Mouse (Mus musculus) forelimb bud, embryonic 11.5 days (tissue): ENCODE results near the gene Npas1.
A peak's percentile ranks its signal among the peaks of the same experiment; 100 is the strongest.

ENCODE experiments used
- DNase-seq: peaks from one replicate; pipeline ENCODE4 v3.0.0-alpha.2; 2012; ENCODE audit warnings: low read depth, low spot score

Gene Npas1

DNA sequence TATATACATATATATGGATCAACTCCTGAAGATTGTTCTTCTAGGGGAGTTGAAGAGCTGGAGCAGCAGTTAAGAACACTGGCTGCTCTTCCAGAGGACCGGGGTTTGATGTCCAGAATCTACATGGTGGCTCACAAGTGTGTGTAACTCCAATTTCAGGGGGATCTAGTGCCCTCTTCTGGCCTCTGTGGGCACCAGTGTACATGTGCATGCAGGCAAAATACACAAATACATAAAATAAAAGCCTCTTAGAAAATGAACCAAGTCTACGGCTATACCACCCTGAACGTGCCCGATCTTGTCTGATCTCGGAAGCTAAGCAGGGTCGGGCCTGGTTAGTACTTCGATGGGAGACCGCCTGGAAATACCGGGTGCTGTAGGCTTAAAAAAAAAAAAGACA is 6.0 kb downstream of the Npas1 start:
- DNase-seq: peak; percentile 29

DNA sequence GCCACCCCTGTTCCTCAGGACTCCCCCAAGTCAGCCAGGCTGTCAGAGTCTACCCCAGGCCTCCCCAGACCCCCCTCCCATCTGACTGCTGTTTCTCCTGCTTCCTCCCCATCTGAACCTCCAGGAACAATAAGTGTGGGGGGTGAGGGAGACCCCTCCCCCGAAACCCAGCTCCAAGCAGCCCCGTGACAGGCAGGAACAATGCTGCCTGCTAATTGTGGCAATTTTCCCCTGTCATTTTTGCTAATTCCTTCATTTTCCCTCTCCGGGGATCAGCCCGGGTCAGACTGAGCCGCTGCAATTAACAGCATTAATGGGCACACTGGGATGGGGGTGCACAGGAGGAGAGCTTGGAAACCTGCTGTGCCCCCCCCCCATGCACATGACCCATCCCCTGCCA is 9.4 kb downstream of the Npas1 start:
- no peak for DNase-seq

DNA sequence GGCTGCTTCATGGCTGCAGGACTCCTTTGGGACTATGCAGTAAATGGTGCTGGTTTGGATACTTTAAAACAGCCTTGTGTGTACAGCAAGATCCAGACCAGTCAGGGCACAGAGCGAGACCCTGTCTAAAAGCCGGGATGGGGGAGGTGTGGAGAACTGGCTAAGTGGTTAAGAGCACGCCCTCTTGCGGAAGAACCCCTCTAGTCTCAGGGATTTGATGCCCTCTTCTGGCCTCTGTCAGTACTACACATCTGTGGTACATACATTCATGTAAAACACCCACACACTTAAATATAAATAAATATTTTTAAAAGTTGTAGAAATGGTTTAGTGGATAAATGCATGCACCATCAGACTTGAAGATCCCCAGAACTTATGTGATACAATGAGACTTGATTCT is 11.0 kb downstream of the Npas1 start:
- peak; percentile 46 for DNase-seq

DNA sequence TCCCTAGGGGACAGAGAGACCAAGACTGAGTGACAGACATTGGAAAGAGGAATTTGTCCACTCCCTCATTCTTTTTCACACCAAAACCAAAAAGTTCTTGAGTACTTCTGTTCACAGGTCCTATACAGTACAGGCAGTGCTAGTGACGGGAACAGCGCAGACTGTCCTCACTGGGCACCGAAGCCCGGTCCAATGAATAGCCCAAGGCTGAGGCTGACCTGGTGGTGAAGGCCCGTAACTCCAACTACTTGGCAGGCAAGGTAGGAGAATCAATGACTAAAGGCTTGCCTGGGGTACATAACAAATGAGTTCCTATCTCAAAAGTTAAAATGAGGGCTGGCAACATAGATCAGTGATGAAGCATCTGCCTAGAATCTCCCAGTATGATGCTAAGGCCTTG is 12.0 kb downstream of the Npas1 start:
- DNase-seq: no peak

DNA sequence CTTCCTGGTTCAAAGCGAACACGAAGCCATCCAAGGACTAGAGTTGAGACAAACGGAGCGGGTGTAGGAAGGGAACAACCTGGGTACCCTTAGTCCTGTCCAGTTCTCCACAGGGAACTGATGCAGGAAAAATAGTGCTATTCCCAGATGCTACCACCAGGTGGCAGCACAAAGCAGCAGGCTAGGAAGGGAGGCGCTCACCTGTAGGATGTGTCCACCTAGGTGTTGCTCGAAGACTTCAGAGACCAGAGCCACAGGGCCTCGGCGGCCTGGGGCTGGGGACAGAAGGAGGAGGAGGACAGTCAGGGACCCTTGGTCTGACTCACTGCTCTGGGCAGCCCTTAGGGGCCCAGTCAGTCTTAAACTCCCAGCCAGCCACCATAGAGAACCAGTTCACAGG is 12.4 kb downstream of the Npas1 start:
- peak; percentile 75 for DNase-seq

DNA sequence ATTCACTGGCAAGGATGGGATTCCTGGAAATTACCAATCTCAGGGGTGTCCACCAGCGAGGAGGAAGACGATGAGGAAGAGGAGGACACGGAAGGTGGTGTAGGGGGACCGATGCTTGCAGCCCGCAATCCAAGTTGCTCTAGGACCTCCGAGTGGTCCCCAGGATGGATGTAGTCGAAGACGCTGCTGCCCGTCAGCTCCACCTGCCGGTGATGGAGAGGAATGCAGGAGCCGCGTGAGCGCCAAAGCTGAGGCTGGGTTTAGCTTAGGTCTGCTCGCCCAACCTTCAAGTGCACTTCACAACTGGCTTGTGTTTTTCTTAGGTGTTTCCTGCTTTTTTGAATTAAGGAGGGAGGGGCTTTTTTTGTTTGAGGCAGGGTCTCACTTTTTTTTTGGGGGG is 14.3 kb downstream of the Npas1 start:
- peak; percentile 86 for DNase-seq

DNA sequence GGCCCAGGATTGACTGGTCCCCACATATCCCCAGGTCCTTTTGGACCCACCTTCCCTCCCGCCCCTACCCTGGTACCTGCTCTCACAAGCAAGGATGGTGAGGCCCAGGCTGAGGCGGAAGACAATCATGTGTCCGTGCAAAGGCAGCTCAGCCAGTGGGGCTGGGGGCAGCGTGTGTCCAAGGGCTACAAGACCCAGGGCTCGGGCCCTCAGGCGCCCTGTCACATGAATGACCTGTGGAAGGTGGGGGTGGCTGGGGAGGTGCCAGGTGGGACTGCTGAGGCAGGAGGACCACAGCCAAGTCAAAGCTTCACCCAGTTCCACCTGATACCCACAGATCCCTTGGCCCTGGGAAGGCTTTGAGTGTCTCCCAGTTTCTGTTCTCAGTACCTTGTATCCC is 15.8 kb downstream of the Npas1 start:
- no peak for DNase-seq

DNA sequence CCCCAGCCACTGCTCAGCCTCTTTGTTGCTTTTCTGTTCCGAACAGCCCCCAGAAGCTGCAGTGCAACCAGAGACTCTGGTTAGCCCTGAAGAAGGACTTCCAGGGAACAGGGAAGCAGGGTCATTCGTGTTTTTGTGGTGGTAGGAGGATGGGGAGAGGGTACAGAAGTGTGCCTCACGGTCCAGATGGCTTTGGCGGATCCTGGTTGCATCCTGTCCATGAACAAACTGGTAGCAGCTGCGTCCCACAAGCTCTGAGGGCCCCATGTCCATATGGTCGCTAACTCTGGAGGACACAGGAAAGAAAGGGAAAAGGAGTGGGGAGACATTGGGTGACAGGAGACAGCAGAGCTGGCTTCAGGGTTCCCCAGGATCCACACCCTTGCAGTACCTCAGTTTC is 16.4 kb downstream of the Npas1 start:
- no peak for DNase-seq

DNA sequence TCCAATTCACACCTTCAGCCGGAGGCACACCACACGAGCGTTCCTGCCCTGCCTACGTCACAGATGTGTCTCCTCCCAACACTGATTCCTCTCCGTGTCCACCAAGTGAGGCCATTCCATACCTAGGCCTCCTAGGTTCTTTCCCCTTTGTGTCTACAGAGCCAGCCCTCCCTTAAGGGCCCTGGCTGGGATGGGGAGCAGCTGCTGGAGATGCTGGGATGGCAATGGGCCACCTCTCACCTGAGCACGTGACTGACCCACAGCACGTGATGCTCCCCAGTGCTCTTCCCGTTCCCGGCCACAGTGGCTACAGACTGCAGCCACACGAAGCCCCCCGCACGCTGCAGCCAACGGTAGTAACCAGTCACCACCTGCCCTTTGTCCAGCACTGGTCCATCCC is 17.0 kb downstream of the Npas1 start:
- no peak for DNase-seq

DNA sequence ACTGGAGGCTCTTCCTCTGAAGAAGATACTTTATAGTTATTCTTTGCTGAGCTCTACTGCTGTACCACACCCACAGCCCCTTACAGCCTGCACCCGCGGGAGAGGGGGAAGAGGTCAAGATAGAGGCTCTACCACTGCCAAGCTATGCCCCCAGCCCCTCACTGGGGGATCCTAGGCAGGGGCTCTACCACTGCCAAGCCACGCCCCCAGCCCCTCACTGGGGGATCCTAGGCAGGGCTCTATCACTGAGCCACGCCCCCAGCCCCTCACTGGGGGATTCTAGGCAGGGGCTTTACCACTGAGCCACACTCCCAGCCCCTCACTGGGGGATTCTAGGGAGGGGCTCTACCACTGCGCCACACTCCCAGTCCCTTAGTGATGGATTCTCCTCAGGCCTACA is 21.2 kb downstream of the Npas1 start:
- DNase-seq: no peak

DNA sequence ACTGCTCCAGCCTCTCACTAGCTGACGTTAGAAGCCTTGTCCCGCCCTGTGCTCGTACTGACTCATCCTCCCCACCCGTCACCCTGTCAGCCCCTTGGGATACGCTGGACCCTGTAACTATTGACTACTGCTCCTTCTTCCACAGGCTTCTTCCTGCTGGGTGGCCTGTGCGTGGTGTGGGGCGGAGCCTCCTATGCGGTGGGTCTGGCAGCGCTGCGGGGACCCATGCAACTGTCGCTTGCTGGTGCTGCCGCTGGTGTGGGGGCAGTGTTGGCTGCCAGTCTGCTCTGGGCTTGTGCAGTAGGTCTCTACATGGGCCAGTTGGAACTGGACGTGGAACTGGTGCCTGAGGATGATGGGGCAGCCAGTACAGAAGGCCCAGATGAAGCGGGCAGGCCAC is 22.5 kb downstream of the Npas1 start:
- DNase-seq: no peak

DNA sequence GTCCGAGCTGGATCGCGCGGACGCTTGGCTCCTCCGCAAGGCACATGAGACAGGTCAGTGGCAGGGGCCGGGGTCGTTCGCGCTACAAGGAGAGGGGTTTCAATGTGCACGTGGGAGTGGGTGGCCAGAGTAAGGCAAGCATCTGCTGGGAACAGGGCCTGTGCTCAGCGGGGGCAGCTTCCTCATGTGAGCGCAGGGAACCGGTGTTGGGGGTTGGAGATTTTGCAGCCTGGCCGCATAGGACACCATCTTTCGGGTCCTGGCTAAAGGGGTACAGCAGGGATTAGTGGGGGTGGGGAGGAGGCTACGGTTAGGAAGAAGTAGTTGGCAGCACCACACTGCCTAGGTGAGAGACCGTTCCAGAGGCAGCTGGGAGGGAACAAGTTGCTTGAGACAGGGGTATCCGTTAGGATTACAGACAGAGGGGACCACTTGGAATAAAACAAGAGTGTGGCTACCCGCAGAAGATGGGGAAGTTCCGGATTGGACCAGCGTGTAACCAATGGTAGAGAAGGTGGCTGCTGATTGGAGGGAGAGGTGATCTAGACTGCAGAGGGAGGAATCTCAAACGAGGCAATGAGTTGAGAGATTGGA is 24.3 kb downstream of the Npas1 start:
- peak; percentile 74 for DNase-seq

DNA sequence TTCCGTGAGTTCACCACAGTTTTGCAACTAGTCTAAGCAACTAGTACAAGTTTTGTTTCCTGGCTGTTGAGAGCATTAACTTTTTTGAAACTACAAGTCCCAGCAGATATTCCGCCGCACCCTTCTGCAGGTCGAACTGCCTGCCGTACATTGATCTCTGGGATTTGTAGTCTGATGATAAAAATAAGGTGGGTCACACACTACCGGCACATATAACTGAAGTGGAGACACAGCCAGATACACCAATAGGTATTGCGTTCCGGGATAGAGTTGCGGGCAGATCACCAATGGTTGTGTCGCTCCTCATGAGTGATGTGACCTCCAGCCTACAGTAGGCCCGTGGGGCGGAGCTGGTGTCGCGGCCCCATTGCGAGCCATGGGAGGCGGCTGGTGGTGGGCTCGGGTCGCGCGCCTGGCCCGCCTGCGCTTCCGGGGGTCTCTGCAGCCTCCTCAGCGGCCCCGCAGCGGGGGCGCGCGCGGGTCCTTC is 24.9 kb downstream of the Npas1 start, which contains the start of gene Tmem160:
Gene Tmem160 (plus strand): TSS at position 193 of the 487 bp plus-strand sequence.
- peak; percentile 93 for DNase-seq

DNA sequence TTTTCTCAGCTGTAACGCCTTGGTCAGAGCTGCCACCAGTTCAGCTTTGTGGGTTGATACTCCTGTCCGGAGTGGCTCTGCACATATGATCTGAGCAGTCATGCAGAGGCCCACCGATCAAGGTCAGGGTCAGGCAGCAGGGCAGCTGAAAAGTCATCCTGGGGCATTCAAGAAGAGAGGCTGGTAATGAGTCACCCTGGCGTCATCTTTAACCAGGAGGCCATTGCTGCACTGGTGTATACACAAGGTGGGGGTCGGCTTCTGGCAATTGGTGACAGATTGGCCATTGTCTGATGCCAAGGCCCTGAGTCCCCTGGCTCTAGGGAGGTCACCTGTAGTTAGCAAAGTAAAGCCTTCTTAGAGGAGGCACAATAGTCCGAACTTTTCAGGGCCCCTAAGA is 25.9 kb downstream of the Npas1 start:
- DNase-seq: no peak

DNA sequence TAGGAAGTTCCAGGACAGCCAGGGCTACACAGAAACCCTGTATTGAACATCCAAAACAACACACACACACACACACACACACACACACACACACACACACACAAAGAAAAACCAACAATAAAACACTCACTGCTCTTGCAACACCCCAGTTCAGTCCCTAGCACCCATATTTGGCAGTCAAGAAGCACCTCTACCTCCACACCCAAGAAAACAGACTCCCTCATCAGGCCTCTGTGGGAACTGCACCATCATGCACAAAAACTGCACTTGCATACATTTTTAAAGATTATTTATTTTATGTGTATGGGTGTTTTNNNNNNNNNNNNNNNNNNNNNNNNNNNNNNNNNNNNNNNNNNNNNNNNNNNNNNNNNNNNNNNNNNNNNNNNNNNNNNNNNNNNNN is 36.3 kb downstream of the Npas1 start:
- DNase-seq: no peak

DNA sequence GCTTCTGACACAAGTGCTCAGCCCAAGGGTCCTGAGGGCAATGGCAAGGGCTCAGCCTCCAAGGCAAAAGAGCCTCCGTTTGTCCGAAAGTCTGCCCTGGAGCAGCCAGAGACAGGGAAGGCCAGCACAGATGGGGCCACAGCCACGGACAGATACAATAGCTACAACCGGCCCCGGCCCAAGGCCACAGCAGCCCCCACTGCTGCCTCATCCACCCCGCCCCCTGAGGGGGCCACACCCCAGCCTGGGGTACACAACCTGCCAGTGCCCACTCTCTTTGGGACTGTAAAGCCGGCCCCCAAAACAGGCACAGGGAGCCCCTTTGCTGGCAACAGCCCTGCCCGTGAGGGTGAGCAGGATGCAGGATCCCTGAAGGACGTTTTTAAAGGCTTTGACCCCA is 42.4 kb downstream of the Npas1 start:
- no peak for DNase-seq

DNA sequence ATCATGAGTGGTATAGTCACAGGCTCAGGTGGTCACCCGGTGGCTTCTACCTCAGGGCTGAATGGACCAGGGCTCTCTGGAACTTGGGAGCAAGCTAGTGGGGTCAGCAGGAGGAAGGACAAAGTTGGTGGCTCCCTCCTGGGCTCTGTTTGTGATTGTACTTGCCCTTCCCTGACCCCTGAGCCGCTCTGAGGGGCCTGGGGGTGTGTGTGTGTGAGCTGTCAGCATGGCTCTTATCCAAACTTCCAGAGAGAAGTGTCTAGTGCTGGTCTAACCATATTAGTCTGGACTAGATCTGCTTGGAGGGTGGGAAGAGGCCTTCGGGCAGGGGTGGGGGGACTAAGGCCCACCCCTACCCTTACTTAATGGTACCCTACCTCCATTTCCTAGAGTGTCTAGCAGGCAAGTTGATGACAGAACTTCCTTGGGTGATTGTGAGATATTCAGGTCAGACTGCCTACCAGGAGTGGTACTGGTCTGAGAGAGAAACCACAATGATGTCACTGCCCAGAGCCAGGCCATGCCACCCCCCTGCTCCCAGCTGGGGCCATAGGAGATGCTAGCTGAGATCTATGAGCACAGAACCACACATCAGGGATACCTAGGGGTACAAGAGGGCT is 44.1 kb downstream of the Npas1 start:
- DNase-seq: no peak

DNA sequence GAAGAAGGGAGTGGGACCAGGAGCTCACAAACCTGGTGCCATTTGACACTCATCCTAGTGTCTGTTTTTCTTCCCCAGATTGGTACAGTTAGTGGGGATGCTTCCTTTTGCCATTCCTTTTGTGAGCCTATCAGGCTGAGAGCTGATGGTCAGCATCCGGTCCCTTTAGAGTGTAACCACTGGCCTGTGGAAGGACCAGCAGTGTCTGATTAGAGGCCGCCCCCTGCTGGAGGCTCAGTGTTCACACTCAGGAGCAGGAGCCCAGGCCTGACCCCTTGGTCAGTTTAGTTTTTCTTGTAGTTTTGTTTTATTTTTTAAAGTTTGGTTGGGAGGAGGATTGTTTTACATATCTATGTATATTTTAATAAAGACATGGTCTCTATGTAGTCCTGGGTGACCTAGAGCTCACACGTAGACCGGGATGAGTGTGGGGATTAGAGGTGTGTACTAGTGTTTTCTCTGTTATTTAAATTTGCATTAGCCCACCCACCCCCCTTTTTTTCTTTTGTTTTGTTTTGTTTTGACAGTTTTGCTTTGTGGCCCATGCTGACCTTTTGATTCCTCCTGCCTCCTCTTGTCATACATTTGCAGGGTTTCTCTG is 51.3 kb downstream of the Npas1 start:
- DNase-seq: peak; percentile 51

DNA sequence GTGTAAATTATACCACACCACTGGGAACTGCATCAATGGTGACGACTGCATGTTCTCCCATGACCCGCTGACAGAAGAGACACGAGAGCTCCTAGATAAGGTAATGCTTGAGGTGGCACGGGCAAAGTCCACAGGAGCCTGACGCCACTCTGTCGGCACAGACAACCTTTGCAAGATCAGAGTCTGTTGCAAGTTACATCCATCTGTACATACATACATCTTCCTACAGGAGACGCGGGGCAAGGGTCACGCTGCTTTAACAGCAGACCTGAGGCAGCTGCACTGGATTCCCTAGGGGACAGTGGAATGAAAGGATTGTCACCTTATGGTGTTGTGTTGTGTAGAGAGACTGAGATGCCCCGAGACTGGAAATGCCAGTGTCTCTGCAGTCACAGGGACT is 51.8 kb downstream of the Npas1 start:
- DNase-seq: no peak

DNA sequence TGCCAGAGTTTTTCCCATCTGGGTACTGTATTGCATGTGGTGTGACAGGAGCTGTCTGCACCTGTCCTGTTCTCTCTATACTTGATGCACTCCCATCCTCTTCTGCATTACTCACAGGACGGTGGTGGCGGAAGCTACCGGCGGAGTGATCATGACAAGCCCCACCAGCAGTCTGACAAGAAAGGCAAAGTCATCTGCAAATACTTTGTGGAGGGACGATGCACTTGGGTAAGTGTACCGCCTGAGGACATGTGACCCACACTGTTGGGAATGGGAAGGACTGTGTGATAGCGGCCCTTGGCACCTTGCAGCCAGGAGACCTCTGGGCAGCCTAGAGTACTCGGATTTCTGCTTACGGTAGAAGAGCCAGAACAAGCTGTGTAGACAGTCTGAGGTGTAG is 53.8 kb downstream of the Npas1 start:
- no peak for DNase-seq

DNA sequence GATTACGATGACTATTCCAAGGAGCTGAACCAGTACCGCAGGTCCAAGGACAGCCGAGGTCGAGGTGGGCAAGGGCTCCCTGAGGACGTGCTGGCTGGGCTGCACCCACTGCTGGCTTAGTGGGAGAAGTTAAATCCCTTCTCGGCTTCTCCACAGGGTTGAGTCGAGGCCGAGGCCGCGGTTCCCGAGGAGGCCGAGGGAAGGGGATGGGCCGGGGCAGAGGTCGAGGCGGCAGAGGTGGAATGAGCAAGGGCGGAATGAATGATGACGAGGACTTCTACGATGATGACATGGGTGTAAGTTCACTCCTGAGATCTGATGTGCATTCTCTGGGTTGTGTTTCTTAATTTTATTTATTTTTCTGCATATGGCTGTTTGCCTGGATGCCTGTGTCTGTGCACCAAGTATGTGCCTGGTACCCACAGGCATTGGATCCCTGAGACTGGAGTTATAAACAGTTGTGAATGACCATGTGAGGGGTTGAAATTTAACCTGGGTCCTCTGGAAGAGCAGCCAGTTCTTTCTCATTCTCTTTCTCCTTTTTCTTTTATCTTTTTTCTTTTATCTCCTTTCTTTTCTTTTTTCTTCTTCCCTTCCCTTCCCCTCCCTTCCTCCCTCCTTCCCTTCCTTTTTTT is 55.2 kb downstream of the Npas1 start:
- no peak for DNase-seq

DNA sequence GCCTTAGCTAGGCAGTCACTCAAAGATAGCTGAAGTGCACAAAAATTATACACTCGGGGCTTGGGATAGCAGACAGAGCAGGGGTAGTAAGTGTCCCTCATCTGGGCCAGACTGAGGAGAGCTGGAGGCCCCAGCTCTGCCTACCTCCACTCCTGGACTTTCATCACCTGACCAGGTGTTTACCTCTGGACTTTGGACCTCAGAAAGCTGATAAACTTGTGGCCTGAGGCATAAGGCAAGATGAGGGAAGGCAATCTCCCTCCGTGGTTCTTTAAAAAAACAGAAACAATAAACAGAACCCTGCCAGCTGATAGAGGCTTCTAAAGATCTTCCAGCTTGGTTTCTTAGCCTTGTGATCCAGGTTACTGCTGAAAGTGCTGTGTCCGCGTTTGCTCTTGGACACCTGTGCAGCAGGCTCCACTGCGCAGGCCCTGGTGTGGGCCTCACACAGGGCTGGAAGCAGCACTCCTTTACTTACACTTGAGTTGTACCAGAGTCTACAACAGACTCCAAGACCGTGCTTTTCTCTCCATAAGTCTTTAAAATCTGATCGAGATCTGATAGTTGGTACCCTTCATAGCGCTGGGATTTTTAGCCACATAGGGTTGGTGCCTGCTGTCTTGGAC is 56.9 kb downstream of the Npas1 start:
- DNase-seq: no peak
